Mouse (Mus musculus): Measurements from ENCODE around the gene Yif1b. TPM values are rescaled to one million over a fixed set of nuclear protein-coding genes. Genes with fewer than 3 reads are reported as not detected.

Yif1b gene
- polyA plus RNA-seq, 1 experiment from 2014 or later, result 40.6 TPM

- H3K4me1 ChIP-seq (replicated peaks; ENCODE audit: control insufficient read depth, insufficient read depth, low read length), result peaks cover 10% of the 10 kb centered on the region; the same call in 1 of the 2 replicates
- no peak for ATAC-seq
- H3K4me3 ChIP-seq (ENCODE audit: low read depth, low read length), result no peak overlapping the region
Observed at GRCm38 (mm10) chr7:29270445-29270844, 32.3 kb downstream of the Yif1b start.

GRCm38 (mm10) chr7:29271687-29272465 lies 33.7 kb downstream of the Yif1b start:
- no peak overlapping the region for H3K4me2 ChIP-seq (replicated peaks; ENCODE audit: low read depth)
- peak overlapping the region; percentile 23; the same call in 1 of the 2 replicates for H3K27ac ChIP-seq (ENCODE audit: low read depth, low read length)
- 39% methylated on average over 8 of the region's 8 CpGs for WGBS
- no peak for ATAC-seq
- TF ChIP-seq CTCF (IDR thresholded peaks at IDR 0.05; ENCODE audit: low read depth), result no peak
- no peaks in the 10 kb centered on the region for H3K9me3 ChIP-seq (ENCODE audit: control insufficient read depth)
- no peaks in the 10 kb centered on the region for H3K27me3 ChIP-seq (replicated peaks; ENCODE audit: control insufficient read depth, insufficient read depth, low read length)
- H3K9ac ChIP-seq (ENCODE audit: low read depth, low read length), result no peak overlapping the region
- peaks cover 10% of the 10 kb centered on the region; the same call in 1 of the 2 replicates for H3K4me1 ChIP-seq (replicated peaks; ENCODE audit: control insufficient read depth, insufficient read depth, low read length)
- H3K4me3 ChIP-seq (ENCODE audit: low read depth, low read length), result no peak overlapping the region
- no peaks in the 10 kb centered on the region for H3K36me3 ChIP-seq (ENCODE audit: control insufficient read depth, insufficient read depth)

More at GRCm38 (mm10) chr7:29270445-29270844, 32.3 kb downstream of the Yif1b start:
- no peak for TF ChIP-seq CTCF (IDR thresholded peaks at IDR 0.05; ENCODE audit: low read depth)
- H3K9me3 ChIP-seq (ENCODE audit: control insufficient read depth), result no peaks in the 10 kb centered on the region
- H3K4me2 ChIP-seq (replicated peaks; ENCODE audit: low read depth), result no peak overlapping the region
- no peaks in the 10 kb centered on the region for H3K36me3 ChIP-seq (ENCODE audit: control insufficient read depth, insufficient read depth)
- no peak overlapping the region for H3K27ac ChIP-seq (ENCODE audit: low read depth, low read length)
- H3K27me3 ChIP-seq (replicated peaks; ENCODE audit: control insufficient read depth, insufficient read depth, low read length), result no peaks in the 10 kb centered on the region
- WGBS, result 67% methylated on average over 4 of the region's 4 CpGs
- H3K9ac ChIP-seq (ENCODE audit: low read depth, low read length), result no peak overlapping the region

GRCm38 (mm10) chr7:29276715-29277114 lies 38.6 kb downstream of the Yif1b start:
- Histone ChIP-seq H3K36me3 (ENCODE audit: control insufficient read depth, insufficient read depth) (no peaks in the 10 kb centered on the region), H3K4me2 (replicated peaks; ENCODE audit: low read depth) (no peak overlapping the region), H3K27ac (ENCODE audit: low read depth, low read length) (no peak overlapping the region), H3K27me3 (replicated peaks; ENCODE audit: control insufficient read depth, insufficient read depth, low read length) (no peaks in the 10 kb centered on the region), H3K9ac (ENCODE audit: low read depth, low read length) (no peak overlapping the region), H3K4me3 (ENCODE audit: low read depth, low read length) (no peak overlapping the region), H3K4me1 (replicated peaks; ENCODE audit: control insufficient read depth, insufficient read depth, low read length) (0 out of 2 replicates have a peak, but pooled peaks cover 7% of the 10 kb centered on the region), H3K9me3 (ENCODE audit: control insufficient read depth) (no peaks in the 10 kb centered on the region)
- WGBS, result 62% methylated on average over 5 of the region's 5 CpGs
- TF ChIP-seq CTCF (IDR thresholded peaks at IDR 0.05; ENCODE audit: low read depth), result no peak
- no peak for ATAC-seq

- WGBS, result 59% methylated on average over 4 of the region's 4 CpGs
- H3K27ac ChIP-seq (ENCODE audit: low read depth, low read length), result no peak overlapping the region
- no peak for TF ChIP-seq CTCF (IDR thresholded peaks at IDR 0.05; ENCODE audit: low read depth)
- no peak overlapping the region for H3K4me3 ChIP-seq (ENCODE audit: low read depth, low read length)
- H3K4me2 ChIP-seq (replicated peaks; ENCODE audit: low read depth), result peak overlapping the region; percentile 37; the same call in 1 of the 2 replicates
- peaks cover 7% of the 10 kb centered on the region; the same call in 1 of the 2 replicates for H3K4me1 ChIP-seq (replicated peaks; ENCODE audit: control insufficient read depth, insufficient read depth, low read length)
- ATAC-seq, result no peak
- no peaks in the 10 kb centered on the region for H3K9me3 ChIP-seq (ENCODE audit: control insufficient read depth)
- no peaks in the 10 kb centered on the region for H3K36me3 ChIP-seq (ENCODE audit: control insufficient read depth, insufficient read depth)
- H3K27me3 ChIP-seq (replicated peaks; ENCODE audit: control insufficient read depth, insufficient read depth, low read length), result no peaks in the 10 kb centered on the region
- H3K9ac ChIP-seq (ENCODE audit: low read depth, low read length), result no peak overlapping the region
Observed at GRCm38 (mm10) chr7:29277510-29277909, 39.4 kb downstream of the Yif1b start.

- Histone ChIP-seq H3K4me2 (replicated peaks; ENCODE audit: low read depth) (peak overlapping the region; percentile 70), H3K27me3 (replicated peaks; ENCODE audit: control insufficient read depth, insufficient read depth, low read length) (no peaks in the 10 kb centered on the region), H3K4me3 (ENCODE audit: low read depth, low read length) (peak overlapping the region; percentile 71; the same call in 1 of the 2 replicates), H3K36me3 (ENCODE audit: control insufficient read depth, insufficient read depth) (no peaks in the 10 kb centered on the region), H3K4me1 (replicated peaks; ENCODE audit: control insufficient read depth, insufficient read depth, low read length) (no peaks in the 10 kb centered on the region; the same call in 1 of the 2 replicates), H3K9me3 (ENCODE audit: control insufficient read depth) (no peaks in the 10 kb centered on the region), H3K9ac (ENCODE audit: low read depth, low read length) (0 out of 2 replicates have a peak overlapping the region, but pooled peaks have one; percentile 91), H3K27ac (ENCODE audit: low read depth, low read length) (peak overlapping the region; percentile 94; the same call in 1 of the 2 replicates)
- no peak for ATAC-seq
- no peak for TF ChIP-seq CTCF (IDR thresholded peaks at IDR 0.05; ENCODE audit: low read depth)
Observed at GRCm38 (mm10) chr7:29279261-29279660, 41.1 kb downstream of the Yif1b start.

- no peaks in the 10 kb centered on the region; the same call in 1 of the 2 replicates for H3K4me1 ChIP-seq (replicated peaks; ENCODE audit: control insufficient read depth, insufficient read depth, low read length)
- ATAC-seq, result 0 out of 2 replicates have a peak, but pooled peaks have one; percentile 14
- no peaks in the 10 kb centered on the region for H3K9me3 ChIP-seq (ENCODE audit: control insufficient read depth)
- H3K27ac ChIP-seq (ENCODE audit: low read depth, low read length), result peak overlapping the region; percentile 94
- no peaks in the 10 kb centered on the region for H3K27me3 ChIP-seq (replicated peaks; ENCODE audit: control insufficient read depth, insufficient read depth, low read length)
- H3K4me3 ChIP-seq (ENCODE audit: low read depth, low read length), result peak overlapping the region; percentile 71
- H3K9ac ChIP-seq (ENCODE audit: low read depth, low read length), result peak overlapping the region; percentile 91; the same call in 1 of the 2 replicates
- H3K36me3 ChIP-seq (ENCODE audit: control insufficient read depth, insufficient read depth), result no peaks in the 10 kb centered on the region
- WGBS, result 27% methylated on average over 8 of the region's 8 CpGs
- no peak for TF ChIP-seq CTCF (IDR thresholded peaks at IDR 0.05; ENCODE audit: low read depth)
- H3K4me2 ChIP-seq (replicated peaks; ENCODE audit: low read depth), result peak overlapping the region; percentile 70
Observed at GRCm38 (mm10) chr7:29279924-29280323, 41.8 kb downstream of the Yif1b start.

All from intestine, postnatal 0 days (tissue).